Mouse (Mus musculus): ENCODE data around the gene Cldn19.
"Not testable (repeated sequence)": the region's sequence is repeated elsewhere in the genome, so short reads cannot be mapped to it uniquely, and the experiment has no call there.

Cldn19 gene

GRCm38 (mm10) chr4:119247462-119248235 is 7.6 kb upstream of the Cldn19 start:
- in situ Hi-C loops (cut with MboI; ENCODE audit: unreplicated experiment in 2 of 2): loop anchor here (5.0 to 10.0 kb wide), 10 partner anchors 95 to 880 kb away; partner anchors contain the start of genes Ccdc30 (in 1 of the 2), Foxj3 (in 1 of the 2), Frg2f1 (in 1 of the 2) and Guca2a (in 1 of the 2)

- in situ Hi-C loops (cut with MboI; ENCODE audit: unreplicated experiment in 2 of 2): loop anchor here (5.0 to 10.0 kb wide), 10 partner anchors 94 to 879 kb away; partner anchors contain the start of genes Ccdc30 (in 1 of the 2), Foxj3 (in 1 of the 2), Frg2f1 (in 1 of the 2) and Guca2a (in 1 of the 2)
Measured at GRCm38 (mm10) chr4:119248407-119248965, 6.7 kb upstream of the Cldn19 start.

DNA sequence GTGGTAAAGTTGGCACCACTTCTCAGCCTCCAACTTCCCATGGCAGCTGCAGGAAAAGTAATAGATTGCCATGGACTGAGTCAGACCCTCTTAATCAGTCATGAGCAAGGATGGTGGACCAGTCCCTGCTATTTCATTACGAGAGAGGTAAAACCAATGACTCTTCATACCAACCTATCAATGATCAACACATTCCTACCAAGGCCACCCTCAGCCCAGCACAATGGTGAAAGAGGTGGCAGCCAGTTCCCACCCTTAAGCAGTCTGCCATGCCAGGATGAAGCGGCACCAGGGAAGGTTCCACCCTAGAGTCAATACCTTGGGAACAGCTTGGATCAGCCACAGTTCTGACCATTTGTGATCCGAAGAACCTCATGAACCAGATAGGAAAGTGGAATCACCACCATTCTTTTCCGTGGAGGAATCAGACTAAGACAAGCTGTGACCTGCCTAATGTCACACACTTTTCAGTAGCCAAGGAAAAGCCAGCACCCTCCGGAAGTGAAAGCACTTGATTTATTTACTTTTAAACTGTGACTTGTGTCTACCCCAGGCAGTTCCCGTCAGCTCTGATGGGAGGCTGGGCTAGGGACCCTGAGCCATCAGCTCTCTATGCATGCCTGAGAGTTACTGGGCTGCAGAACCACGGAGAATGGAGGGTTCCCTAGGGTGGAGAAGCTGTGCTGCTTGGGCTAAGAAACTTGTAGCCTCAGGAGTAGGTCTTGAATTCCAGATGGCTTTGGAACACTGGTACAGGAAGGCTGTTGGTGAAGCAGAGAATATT is 3.0 kb upstream of the Cldn19 start:
- in situ Hi-C loops (cut with MboI; ENCODE audit: unreplicated experiment in 2 of 2): loop anchor here (5.0 kb wide), 2 partner anchors 90 to 545 kb away; no protein-coding TSS in a partner anchor

DNA sequence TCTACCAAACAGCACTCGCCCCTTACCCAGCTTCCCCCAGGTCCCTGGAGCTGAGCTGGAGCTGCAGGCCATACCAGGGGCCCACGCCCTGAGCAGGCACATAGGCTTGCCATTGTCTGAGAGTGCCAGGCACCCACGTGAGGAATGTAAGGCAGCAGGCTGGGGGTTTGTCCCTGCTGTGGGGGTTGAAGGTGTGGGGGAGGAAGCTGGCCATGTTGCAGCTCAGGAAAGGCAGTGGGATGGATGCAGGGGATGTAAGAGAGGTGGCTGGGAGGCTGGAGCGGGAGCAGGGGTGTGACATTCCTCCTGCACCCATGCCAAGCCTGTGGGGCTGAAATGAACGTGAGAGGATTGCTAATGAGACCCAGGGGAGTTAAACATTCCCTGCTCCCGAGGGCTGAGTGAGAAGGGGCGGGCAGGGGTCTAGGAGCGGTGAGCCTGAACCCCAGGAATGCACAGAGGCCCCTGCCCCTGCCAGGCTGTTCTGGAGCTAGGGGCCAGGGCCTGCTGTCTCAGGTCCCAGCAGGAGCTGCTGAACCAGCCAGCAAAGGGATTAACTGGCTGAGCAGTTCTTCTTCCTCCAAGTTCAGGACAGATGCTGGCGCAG is 1.1 kb upstream of the Cldn19 start:
- in situ Hi-C loops (cut with MboI; ENCODE audit: unreplicated experiment in 2 of 2): loop anchor here (5.0 kb wide), 2 partner anchors 88 to 543 kb away; no protein-coding TSS in a partner anchor

- in situ Hi-C loops (cut with MboI; ENCODE audit: unreplicated experiment in 2 of 2): no loop called here
Measured at GRCm38 (mm10) chr4:119257083-119257482, 1.9 kb downstream of the Cldn19 start.

GRCm38 (mm10) chr4:119259344-119260254 is 4.4 kb downstream of the Cldn19 start:
- in situ Hi-C loops (cut with MboI; ENCODE audit: unreplicated experiment in 2 of 2): no loop called here

GRCm38 (mm10) chr4:119261087-119261713 is 6.0 kb downstream of the Cldn19 start:
- in situ Hi-C loops (cut with MboI; ENCODE audit: unreplicated experiment in 2 of 2): no loop called here

DNA sequence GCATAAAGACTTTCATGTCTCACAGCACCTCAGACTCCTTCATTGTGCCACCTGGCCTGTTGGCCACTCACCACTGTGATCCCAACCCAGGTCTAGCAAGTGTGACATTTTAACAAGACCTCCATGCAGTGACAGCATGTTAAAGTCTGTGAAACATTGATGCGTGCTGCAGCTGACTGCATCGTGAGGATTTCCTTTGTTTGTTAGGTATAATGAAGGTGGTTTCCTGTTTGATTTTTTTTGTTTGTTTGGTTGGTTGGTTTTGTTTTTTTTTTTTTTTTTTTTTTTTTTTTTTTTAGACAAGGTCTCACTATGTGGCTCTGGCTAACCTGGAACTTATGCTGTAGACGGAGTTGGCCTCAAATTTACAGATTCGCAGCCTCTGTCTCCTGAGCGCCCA is 7.3 kb downstream of the Cldn19 start:
- in situ Hi-C loops (cut with MboI; ENCODE audit: unreplicated experiment in 2 of 2): no loop called here

GRCm38 (mm10) chr4:119263459-119263858 is 8.2 kb downstream of the Cldn19 start:
- in situ Hi-C loops (cut with MboI; ENCODE audit: unreplicated experiment in 2 of 2): no loop called here

GRCm38 (mm10) chr4:119266606-119267005 is 11.4 kb downstream of the Cldn19 start:
- in situ Hi-C loops (cut with MboI; ENCODE audit: unreplicated experiment in 2 of 2): no loop called here

GRCm38 (mm10) chr4:119274627-119275026 is 19.4 kb downstream of the Cldn19 start:
- in situ Hi-C loops (cut with MboI; ENCODE audit: unreplicated experiment in 2 of 2): no loop called here

DNA sequence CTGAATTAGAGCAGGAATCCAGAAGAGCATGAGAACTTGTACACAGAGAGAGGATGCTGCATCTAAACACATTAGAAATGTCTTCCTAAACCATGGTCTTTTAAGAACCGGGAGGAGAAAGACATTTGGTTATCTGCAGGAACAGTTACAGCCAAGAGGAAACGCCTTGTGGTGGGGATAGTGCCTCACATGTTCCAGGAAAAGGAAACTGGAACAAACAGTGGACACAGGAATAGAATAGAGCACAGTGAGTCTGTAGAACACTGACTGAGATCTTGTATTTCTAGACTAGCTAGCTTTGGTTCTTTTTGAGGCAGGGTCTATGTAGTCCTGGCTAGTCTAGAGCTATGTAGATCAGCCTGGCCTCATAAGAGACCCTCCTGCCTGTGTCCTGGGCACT is 20.0 kb downstream of the Cldn19 start:
- in situ Hi-C loops (cut with MboI; ENCODE audit: unreplicated experiment in 2 of 2): no loop called here

DNA sequence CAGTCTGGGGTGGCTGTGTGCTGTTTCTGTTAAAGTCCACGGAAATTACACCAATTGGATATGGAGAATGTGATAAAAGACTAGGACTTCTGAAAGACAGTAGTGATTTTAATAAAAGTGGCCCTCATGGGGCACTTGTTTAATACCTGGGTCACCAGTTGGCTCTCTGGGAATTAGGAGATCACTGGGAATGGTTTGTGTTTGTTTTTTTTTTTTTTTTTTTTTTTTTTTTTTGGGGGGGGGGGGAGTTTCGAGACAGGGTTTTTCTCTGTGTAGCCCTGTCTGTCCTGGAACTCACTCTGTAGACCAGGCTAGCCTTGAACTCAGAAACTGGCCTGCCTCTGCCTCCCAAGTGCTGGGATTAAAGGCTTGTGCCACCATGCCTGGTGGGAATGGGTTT is 20.5 kb downstream of the Cldn19 start:
- in situ Hi-C loops (cut with MboI; ENCODE audit: unreplicated experiment in 2 of 2): no loop called here

- in situ Hi-C loops (cut with MboI; ENCODE audit: unreplicated experiment in 2 of 2): not testable (repeated sequence)
Measured at GRCm38 (mm10) chr4:119278784-119279183, 23.6 kb downstream of the Cldn19 start.

DNA sequence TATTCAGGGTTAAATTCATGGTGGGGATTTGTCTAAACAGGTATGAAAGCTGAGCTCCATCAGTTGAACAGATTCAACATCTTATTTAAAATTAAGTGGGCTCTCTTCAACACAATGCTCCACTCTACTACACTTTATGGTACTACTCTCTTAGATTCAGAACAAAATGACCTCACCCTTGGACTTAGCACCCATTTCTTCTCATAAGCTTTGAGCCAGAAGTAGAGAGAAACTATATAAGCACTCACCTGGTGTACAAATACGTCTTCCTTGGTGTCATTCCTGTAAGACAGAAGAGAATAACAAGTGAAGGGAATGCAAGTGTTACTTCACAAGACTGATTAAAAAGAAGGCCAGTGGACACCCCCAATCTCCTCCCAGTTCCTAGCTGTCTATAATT is 29.6 kb downstream of the Cldn19 start:
- in situ Hi-C loops (cut with MboI; ENCODE audit: unreplicated experiment in 2 of 2): loop anchor here in 1 of 2 experiments (5.0 kb wide), 1 partner anchor 52 kb away; no protein-coding TSS in a partner anchor

DNA sequence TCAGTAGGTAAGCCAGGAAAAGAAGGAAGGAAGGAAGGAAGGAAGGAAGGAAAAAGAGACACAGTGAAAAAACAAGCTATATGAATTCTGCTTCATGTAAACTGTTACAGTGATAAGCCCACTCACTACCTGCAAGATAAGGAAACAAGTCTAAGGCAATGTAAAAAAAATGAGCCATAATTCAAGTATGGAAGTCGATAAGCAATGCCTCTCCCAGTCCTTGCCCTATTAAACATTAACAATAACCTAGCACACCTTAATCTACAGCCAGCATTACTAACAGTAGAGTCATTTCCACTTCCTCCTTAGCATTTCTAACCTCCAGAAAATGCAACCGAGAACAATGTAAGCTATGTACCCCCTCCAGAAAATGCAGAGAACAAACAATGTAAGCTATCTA is 30.1 kb downstream of the Cldn19 start:
- in situ Hi-C loops (cut with MboI; ENCODE audit: unreplicated experiment in 2 of 2): no loop called here

- in situ Hi-C loops (cut with MboI; ENCODE audit: unreplicated experiment in 2 of 2): no loop called here
Measured at GRCm38 (mm10) chr4:119291921-119292320, 36.7 kb downstream of the Cldn19 start.

DNA sequence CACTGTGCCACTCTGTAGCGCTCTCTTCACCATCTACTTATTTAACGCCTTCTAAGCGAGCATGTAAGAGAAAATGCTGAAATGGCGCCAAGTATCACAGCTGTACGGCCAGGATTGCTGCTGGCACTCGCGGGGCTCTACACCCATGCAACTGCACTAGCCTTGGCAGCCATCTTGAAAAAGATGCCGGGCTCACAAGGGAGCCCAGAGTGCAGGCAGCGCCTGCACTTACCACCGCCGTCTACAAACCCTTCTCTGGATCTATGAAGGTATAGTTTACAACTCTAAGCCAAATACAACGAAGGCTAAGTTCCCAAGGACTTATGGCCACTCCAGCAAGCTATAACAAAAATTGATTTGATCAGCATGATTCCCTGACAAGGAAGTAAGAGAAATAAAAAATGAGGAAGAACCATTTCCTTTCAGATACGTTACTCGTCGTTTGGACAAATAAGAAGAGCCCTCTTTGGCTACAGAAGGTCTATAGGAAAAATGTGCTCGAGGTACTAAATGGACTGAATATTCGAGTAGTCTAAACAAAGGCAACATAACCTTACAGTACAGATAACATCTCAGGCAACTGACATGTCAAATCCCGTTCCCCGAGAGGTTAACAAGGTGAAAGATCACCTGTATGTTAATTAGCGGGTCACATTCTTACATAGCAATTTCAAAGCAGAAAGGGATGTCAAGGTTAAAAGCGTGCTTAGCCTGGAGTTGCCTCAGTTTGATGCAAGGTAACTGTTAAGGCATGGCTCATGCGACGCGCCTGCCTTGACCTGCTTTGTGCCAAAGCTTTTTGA is 37.8 kb downstream of the Cldn19 start:
- in situ Hi-C loops (cut with MboI; ENCODE audit: unreplicated experiment in 2 of 2): no loop called here
